Mouse (Mus musculus): Measurements from ENCODE around the gene Tbc1d19.
A peak's percentile ranks its signal among the peaks of the same experiment; 100 is the strongest.

Tbc1d19 gene

GRCm38 (mm10) chr5:53950189-53950588 lies 140.8 kb downstream of the Tbc1d19 start:
- DNase-seq (ENCODE audit: low read depth, low spot score), result peak; percentile 50

GRCm38 (mm10) chr5:53953216-53953615 lies 143.8 kb downstream of the Tbc1d19 start:
- DNase-seq (ENCODE audit: low read depth, low spot score), result no peak
